Mouse (Mus musculus) Muller cell, postnatal 12 days (primary cell): ENCODE data around the gene Crocc2.
"Not testable (repeated sequence)": the region's sequence is repeated elsewhere in the genome, so short reads cannot be mapped to it uniquely, and the experiment has no call there.

Source experiments
- DNase-seq: peaks from one replicate; pipeline ENCODE4 v3.0.0-alpha.2; 2015; ENCODE audit errors: inconsistent ontology term

The Crocc2 gene

DNA sequence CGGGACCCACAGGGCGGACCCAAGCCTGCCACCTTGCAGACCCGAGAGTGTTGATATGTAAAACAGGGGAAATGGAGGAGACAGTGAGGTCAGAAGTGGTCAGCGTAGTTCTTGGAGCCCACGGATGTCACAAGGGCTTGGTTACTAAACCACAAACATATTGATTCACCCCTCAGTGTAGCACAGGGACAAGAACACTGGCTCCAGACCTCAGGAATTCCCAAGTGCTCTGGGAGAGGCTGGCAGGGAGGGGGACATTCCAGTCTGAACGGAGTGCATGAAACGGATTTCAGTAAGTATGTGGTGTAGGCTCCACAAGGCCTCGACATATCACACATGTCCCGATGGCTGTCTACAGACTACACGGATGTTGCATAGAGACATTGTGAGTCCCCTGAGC lies 6.6 kb upstream of the Crocc2 start:
- no peak for DNase-seq

DNA sequence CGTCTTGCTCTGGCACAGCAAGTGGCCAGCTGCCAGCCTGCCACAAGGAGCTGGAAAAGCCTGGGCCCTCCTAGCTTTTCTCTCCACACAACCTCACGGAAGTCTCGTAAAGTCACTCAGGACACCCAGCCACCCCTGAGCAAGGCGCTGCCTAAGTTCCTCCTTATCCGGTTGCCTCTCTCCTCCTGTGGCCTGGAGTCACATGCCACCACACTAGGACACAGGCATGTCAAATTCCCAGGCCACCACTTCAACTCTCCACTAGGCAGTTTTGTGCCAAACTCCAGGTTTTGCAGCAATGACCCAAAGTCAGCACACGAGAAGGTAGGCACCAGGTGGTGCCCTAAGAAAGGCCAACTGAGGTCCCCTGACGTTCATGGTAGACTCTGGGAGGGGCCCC lies 5.9 kb upstream of the Crocc2 start:
- DNase-seq, result no peak

DNA sequence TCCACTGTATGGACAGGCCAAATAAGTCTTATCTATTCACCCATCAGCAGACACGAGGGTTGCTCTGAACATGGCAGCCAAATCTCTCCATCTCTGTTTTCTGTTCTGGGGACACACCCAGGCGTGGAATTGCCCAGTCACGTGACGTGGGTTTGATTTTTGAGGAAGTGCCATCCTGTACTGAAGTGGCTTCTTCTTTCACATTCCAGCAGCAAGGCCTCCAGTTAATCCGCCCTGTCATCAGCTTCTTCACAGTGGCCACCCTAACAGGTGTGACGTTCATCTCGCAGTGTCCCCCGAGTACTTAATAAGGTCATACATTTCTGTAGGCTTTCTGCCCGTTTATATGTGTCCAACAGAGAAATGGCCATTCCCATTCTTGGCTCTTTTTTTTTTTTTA lies 3.1 kb upstream of the Crocc2 start:
- DNase-seq, result no peak

- DNase-seq, result peak; percentile 24
Observed at GRCm38 (mm10) chr1:93166346-93167079, 2.0 kb upstream of the Crocc2 start.

DNA sequence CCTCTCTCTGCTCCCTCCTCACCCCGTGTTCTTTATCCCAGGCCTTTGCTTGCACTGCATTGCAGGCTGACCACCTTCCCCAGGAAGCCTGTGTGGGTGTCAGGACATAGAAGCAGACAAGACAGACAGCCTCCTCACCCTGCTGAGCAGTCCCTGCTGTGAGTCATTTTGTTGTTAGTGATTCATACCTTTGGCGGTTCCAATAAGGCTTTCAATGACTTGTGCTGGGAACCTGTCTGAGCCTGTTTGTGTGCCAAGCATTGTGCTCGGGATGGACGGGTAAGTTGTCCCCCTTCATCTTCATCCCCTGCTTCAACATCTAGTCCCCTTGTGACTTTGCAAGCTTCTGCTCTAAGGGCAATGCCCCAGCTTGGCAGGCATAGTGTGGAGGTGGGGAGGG lies 5.1 kb downstream of the Crocc2 start:
- peak; percentile 62 for DNase-seq

- peak; percentile 76 for DNase-seq
Observed at GRCm38 (mm10) chr1:93174399-93174798, 5.9 kb downstream of the Crocc2 start.

DNA sequence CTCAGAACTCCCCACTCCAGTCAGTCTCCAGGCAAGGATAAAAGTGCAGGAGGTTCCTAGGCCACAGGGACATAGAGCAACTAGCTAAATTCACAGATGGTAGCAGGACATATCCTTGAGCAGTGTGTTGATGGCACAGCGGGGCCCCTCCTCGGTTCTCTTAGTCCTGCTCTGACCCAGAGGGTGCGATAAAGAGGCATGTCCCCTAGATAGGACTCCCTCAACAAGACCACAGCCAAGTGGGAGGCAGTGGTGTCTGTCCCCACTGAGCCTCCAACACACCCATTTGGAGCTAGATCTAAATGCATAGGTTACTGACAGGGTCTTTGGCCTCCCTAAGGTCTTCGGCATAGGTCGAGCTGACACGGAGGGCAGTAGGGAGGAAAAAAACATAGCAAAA lies 7.3 kb downstream of the Crocc2 start:
- no peak for DNase-seq

DNA sequence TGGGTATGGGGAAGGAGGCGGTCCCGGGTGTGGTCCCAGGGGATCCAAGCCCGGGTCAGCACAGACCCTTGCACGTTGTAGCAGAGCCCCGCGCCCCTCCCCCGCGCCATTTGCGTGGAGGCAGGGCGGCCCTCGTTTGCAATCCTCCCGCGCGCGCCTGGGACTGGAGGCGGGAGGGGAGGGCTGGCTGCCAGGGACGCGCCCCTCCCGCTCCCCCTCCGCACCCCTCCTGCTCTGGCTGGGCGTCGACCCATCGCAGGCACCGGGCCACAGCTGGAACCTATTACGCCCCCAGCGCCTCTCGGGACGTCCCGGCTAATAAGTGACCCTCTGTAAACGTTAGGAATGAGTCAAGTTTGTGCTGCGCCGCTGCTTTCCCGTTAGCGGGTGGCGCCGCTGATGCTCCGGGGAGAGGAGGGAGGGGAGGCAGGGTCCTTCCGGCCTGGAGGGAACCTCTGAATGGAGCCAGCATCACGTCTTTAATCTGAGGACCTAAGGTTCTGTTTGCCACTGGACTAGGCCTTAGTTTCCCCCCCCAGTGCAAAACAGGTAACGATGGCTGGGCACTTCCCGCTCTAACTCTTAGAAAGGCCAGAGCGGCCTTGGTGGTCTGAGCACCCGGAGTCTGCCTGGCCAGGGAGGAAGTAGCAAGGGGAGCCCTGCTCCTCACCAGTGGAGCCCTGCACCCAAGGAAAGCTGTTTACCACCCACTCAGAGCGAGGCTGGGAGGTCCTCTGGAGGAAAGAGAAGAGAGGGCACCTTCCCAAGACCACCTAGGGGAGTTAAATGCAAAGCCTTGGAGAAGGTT lies 8.2 kb downstream of the Crocc2 start:
- DNase-seq, result peak; percentile 64

- DNase-seq, result no peak
Observed at GRCm38 (mm10) chr1:93182281-93182680, 13.8 kb downstream of the Crocc2 start.

DNA sequence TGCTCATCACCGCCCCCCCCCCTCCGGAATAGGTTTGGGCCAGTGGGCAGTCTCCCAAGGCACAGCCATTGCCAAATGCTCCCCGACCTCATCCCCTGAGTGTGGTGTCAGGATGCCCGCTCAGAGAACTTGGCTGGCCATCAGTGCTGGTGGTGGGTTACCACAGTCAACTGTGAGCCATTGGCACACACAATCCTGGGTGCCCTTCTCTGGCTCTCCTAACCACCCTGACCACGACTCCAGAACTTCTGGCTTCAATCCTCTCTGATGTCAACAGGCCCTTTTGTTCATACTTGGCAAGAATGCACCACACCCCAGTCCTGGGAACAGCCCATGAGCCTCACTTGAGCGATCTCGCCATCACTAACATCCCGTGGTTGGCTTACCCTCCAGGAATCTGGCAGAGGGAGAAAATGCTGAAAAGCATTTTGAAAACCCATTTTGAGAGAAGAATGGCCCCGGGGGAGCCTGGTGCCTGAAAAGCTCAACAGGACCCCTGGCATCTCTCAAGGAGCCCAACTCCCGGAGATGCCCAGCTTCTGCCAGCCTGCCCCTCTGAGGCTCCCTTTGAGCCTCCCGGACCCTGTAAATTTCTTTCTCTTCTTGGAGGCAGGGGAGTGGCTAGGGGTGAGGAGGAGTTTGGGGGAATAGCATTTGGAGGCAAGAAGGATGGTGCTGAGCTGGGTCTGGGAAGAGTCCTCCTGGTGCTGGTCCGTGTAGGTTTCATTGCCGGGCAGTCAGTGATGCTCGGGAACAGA lies 15.7 kb downstream of the Crocc2 start:
- peak; percentile 96 for DNase-seq

GRCm38 (mm10) chr1:93190726-93191305 lies 22.3 kb downstream of the Crocc2 start:
- DNase-seq, result no peak

GRCm38 (mm10) chr1:93194961-93195360 lies 26.4 kb downstream of the Crocc2 start:
- DNase-seq, result no peak

GRCm38 (mm10) chr1:93197454-93197853 lies 28.9 kb downstream of the Crocc2 start:
- not testable (repeated sequence) for DNase-seq

DNA sequence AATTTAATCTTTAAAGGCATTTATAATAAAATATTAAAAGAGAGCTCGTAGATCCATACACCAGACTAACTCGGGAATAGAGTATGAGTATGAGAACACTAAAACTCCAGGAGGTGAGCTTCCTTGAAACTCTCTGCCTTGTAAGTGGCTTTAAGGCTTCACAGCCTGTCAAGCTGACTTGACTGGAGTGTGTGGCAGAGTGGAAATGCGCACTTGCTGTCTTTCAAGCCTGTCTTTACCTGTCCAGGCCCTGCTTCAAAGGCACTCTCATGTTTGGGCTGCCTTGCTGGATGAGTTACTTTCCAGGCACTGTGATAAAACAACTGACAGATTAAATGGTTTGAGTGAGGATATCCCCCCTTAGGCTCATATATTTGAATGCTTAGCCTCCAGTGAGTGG lies 29.4 kb downstream of the Crocc2 start:
- DNase-seq, result no peak

GRCm38 (mm10) chr1:93206277-93206970 lies 37.9 kb downstream of the Crocc2 start:
- no peak for DNase-seq

- no peak for DNase-seq
Observed at GRCm38 (mm10) chr1:93207536-93208064, 39.1 kb downstream of the Crocc2 start.

GRCm38 (mm10) chr1:93210213-93210641 lies 41.7 kb downstream of the Crocc2 start:
- DNase-seq, result peak; percentile 94

- DNase-seq, result no peak
Observed at GRCm38 (mm10) chr1:93211019-93211418, 42.5 kb downstream of the Crocc2 start.

DNA sequence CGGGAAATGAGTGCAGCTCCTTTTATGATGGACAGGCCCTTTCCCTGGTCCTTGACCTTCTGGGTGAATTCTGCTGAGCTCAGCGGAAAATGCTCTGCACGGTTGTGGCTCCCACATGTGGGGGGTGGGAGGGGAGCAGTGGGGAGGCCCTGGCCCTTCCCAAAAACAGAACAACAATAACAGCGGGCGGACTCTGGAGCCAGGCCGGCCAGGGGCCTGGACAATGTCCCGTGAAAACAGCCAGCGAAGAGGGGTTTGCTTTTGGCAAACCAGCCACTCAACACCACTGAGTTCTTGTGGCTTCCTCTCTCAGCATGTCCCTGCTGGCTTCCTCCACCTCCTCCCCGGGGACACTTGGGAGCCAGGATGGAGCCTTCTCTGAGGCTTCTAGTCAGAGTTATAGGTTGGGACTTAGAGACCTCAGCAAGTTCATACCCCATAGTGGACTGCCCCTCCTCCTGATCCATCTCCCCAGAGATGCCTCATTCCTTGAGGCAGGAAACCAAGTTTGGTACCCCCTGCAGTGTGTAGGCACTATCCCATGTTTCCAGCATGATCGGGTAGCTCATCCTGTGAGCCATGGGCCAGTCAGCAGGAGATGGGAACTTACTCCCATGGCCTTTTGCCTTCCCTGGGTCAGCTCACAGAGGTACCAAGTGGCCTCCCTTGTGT lies 43.2 kb downstream of the Crocc2 start:
- no peak for DNase-seq

DNA sequence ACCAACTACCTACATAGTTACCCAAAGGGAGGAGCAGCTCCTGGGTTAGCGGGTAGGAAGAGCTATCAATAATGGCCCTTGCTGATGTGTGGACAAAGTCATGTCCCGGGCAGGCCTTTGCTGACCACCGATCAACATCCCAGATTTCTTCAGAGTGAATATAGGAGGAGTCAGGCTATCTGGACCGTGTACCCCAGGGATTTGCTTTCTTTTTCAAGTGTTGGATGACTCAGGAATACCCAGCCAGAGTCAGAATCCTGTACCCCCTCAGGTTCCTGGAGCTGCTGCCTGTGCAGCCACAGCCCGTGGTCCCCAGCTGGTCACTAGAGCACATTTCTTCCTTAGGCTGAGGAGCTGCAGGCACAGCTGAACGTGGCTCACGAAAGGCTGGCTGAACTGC lies 43.9 kb downstream of the Crocc2 start:
- no peak for DNase-seq

- DNase-seq, result peak; percentile 35
Observed at GRCm38 (mm10) chr1:93214612-93215011, 46.1 kb downstream of the Crocc2 start.
